Mouse (Mus musculus) liver, postnatal 0 days (tissue): ENCODE data around the gene Nfib.

Experiments used
- CTCF ChIP-seq: sonication (generic); IDR thresholded peaks from 2 replicates; pipeline ENCODE4 v1.5.1; 2016; ENCODE audit warnings: antibody characterized with exemption, low read depth
- EP300 ChIP-seq: IDR thresholded peaks from 2 replicates; pipeline ENCODE4 v1.6.1; 2016; ENCODE audit warnings: antibody characterized with exemption, low read depth, mild to moderate bottlenecking

DNA sequence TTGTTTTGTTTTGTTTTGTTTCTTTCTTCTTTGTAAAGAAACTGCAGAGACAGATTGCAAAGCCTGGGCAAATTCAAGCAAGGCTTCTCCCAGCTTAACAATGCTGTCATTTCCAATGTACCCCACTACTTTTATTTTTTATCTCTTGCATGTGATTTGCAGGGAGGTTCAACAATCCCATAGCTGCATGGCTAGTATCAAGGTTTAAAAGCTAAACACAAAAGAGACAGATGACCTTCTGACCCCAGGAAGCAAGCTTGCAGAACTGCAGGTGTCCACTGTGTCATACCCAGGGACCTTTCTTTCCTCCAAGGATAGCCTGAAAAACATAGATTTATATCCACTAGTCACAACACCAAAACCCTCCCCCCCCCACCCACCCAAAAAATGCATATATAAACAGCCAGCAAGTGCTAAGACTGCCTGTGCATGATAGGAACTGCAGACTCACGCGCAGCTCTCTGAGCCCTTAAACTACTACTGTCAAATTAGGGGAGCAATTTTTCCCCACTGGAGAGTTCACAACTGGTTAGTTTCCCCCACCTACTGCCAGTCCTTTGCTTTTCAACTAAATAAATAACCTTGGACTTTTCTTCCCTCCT, 196.3 kb downstream of the Nfib start:
- TF ChIP-seq EP300 (no peak), CTCF (no peak)
